Mouse (Mus musculus): ENCODE data around the gene 9430097D07Rik. TPM values are rescaled to one million over a fixed set of nuclear protein-coding genes. Genes with fewer than 3 reads are reported as not detected.
A peak's percentile ranks its signal among the peaks of the same experiment; 100 is the strongest.

The 9430097D07Rik gene
- 0.06 TPM in 1 of 2 replicates, not detected in the other for polyA plus RNA-seq (2015; fragmentation: Nextera tagmentation; extraction: Ambion mirVana)

- Histone ChIP-seq H3K9ac (ENCODE audit: low read depth, low read length) (no peak within 1 kb of the TSS), H3K4me3 (ENCODE audit: low read depth, low read length) (peak within 1 kb of the TSS; percentile 22), H3K27ac (ENCODE audit: low read length) (no peak within 1 kb of the TSS), H3K4me2 (ENCODE audit: low read depth, low read length) (peak within 1 kb of the TSS; percentile 51), H3K4me1 (ENCODE audit: control insufficient read depth, low read depth, low read length) (peaks cover 18% of the 10 kb centered on the region), H3K9me3 (replicated peaks; ENCODE audit: control insufficient read depth, low read length) (no peaks in the 10 kb centered on the region), H3K27me3 (ENCODE audit: control insufficient read depth, insufficient read depth, low read depth, low read length) (peaks cover 25% of the 10 kb centered on the region), H3K36me3 (ENCODE audit: control insufficient read depth, insufficient read depth) (peaks cover 5% of the 10 kb centered on the region; the same call in 1 of the 2 replicates)
- WGBS (ENCODE audit: insufficient replicate concordance) = 13% methylated on average over 28 of the region's 28 CpGs
- ATAC-seq (ENCODE audit: low read depth) = peak; percentile 27
Measured at GRCm38 (mm10) chr2:32575586-32576160, at the start of gene 9430097D07Rik. TSS of gene 9430097D07Rik (minus strand) at chr2:32575684.

- Histone ChIP-seq H3K4me2 (ENCODE audit: low read depth, low read length) (no peak overlapping the region), H3K27me3 (ENCODE audit: control insufficient read depth, insufficient read depth, low read depth, low read length) (no peaks in the 10 kb centered on the region), H3K9ac (ENCODE audit: low read depth, low read length) (no peak overlapping the region), H3K4me3 (ENCODE audit: low read depth, low read length) (no peak overlapping the region), H3K9me3 (replicated peaks; ENCODE audit: control insufficient read depth, low read length) (no peaks in the 10 kb centered on the region), H3K4me1 (ENCODE audit: control insufficient read depth, low read depth, low read length) (peaks cover 25% of the 10 kb centered on the region), H3K36me3 (ENCODE audit: control insufficient read depth, insufficient read depth) (no peaks in the 10 kb centered on the region; the same call in 1 of the 2 replicates), H3K27ac (ENCODE audit: low read length) (no peak overlapping the region)
- WGBS (ENCODE audit: insufficient replicate concordance) = 54% methylated on average over 5 of the region's 5 CpGs
- ATAC-seq (ENCODE audit: low read depth) = no peak
Measured at GRCm38 (mm10) chr2:32624111-32624748, 48.7 kb upstream of the 9430097D07Rik start.

DNA sequence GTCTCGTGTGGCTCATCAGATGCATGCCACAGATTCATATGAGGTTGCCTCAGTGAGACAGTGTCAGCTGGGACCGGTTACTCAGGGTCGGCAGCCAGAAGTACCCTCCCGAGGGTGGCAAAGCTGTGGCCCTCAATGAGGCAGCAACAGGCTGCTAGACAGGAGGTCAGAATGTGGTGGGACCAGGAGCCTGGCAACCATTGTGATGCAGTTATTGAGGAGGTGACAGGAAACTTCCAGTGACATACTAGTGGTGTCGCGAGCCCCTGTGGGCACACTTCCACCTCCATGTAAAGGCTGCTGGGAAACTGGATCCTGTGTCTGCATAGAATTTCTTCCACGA, 46.0 kb upstream of the 9430097D07Rik start, which contains the start of gene Ak1:
Ak1 (plus strand) TSS at position 242 of the 343 bp plus-strand sequence.
- 43% methylated on average over 7 of the region's 7 CpGs for WGBS (ENCODE audit: insufficient replicate concordance)
- no peak within 1 kb of the TSS for H3K4me3 ChIP-seq (ENCODE audit: low read depth, low read length)
- H3K36me3 ChIP-seq (ENCODE audit: control insufficient read depth, insufficient read depth) = peaks cover 9% of the 10 kb centered on the region
- 0 out of 2 replicates have a peak, but pooled peaks cover 2% of the 10 kb centered on the region for H3K9me3 ChIP-seq (replicated peaks; ENCODE audit: control insufficient read depth, low read length)
- H3K4me1 ChIP-seq (ENCODE audit: control insufficient read depth, low read depth, low read length) = peaks cover 25% of the 10 kb centered on the region
- H3K27ac ChIP-seq (ENCODE audit: low read length) = no peak within 1 kb of the TSS
- H3K27me3 ChIP-seq (ENCODE audit: control insufficient read depth, insufficient read depth, low read depth, low read length) = no peaks in the 10 kb centered on the region
- no peak within 1 kb of the TSS for H3K9ac ChIP-seq (ENCODE audit: low read depth, low read length)
- H3K4me2 ChIP-seq (ENCODE audit: low read depth, low read length) = no peak within 1 kb of the TSS
- no peak for ATAC-seq (ENCODE audit: low read depth)

DNA sequence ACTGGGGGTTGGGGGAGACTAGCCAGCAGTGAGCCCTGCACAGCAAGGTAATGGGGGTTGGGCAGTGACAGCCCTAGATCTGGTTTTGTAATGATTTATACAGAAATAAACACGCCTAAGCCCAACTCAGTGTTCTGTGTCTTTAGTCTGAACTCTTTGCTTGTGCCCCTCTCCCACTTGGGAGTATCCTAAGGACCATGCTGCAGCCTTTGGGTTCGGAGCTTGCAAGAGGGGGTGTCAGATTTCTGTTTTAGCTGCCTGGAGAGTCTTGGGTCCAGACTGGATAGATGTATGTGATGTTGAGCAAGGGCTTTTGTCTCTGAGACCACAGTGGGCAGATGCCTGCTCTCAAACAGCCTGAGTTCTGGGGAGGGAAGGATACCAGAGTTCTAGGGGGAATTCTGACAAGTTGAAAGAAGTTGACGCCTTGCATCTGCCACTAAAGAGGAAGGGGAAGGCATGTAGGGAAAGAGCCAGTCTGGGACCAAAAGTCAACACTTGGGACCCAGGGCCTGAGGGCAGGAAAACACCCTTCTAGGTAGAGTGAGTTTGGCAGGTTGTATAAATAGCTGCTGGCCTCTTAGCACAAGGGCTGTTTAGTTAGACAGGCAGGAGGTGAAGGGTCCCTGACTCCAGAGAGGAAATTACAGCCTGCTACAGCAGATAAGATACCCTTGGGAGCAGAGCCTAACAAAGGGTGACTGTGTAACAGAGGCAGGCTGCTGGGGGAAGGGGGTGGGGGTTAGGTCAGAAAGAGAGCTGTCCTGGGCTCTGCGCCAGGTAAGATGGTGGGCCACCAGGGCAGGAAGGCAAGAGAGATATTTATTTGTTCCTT, 45.4 kb upstream of the 9430097D07Rik start:
- Histone ChIP-seq H3K4me3 (ENCODE audit: low read depth, low read length) (no peak overlapping the region), H3K27ac (ENCODE audit: low read length) (no peak overlapping the region), H3K9me3 (replicated peaks; ENCODE audit: control insufficient read depth, low read length) (0 out of 2 replicates have a peak, but pooled peaks cover 2% of the 10 kb centered on the region), H3K9ac (ENCODE audit: low read depth, low read length) (no peak overlapping the region), H3K4me2 (ENCODE audit: low read depth, low read length) (no peak overlapping the region), H3K4me1 (ENCODE audit: control insufficient read depth, low read depth, low read length) (peaks cover 22% of the 10 kb centered on the region), H3K36me3 (ENCODE audit: control insufficient read depth, insufficient read depth) (peaks cover 9% of the 10 kb centered on the region), H3K27me3 (ENCODE audit: control insufficient read depth, insufficient read depth, low read depth, low read length) (no peaks in the 10 kb centered on the region)
- ATAC-seq (ENCODE audit: low read depth) = peak; percentile 71
- 45% methylated on average over 4 of the region's 4 CpGs for WGBS (ENCODE audit: insufficient replicate concordance)

DNA sequence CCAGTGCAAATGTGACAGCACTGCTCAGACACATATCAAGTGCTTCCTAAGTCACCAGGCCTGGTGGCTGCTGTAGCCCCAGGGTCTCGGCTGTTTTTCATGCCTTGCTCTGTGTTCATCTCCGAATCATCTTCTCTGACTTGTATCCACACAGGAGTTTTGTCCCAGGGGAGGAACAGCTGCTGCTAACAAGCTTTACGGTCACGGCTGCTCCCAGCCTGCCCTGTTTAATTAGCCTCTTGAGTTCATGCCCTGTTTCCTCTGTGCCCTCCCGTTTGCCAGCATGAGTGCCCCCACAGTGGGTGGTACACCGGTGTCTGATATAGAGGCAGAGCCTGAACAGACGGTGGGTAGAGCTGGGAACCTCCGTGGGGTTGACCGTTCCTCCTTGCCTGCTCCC, 42.6 kb upstream of the 9430097D07Rik start:
- 82% methylated on average over 9 of the region's 9 CpGs for WGBS (ENCODE audit: insufficient replicate concordance)

DNA sequence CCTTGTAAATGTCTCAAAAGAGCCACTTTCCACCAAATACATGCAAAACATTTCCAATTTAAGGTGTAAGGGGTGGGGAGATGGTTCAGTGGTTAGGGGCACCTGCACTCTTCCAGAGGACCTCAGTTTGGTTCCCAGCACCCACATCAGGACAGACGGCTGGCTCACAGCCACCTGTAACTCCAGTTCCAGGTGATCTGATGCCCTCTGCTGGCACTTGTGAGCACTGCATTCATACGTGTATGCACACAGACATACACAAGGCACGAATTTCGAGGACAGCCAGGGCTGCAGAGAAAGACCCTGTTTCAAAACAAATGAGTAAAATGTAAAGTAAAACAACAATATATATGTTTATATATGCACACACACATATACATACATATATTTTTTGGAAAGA, 42.1 kb upstream of the 9430097D07Rik start:
- 79% methylated on average over 4 of the region's 4 CpGs for WGBS (ENCODE audit: insufficient replicate concordance)
- Histone ChIP-seq H3K27ac (ENCODE audit: low read length) (no peak overlapping the region), H3K36me3 (ENCODE audit: control insufficient read depth, insufficient read depth) (peaks cover 9% of the 10 kb centered on the region), H3K4me3 (ENCODE audit: low read depth, low read length) (no peak overlapping the region), H3K9ac (ENCODE audit: low read depth, low read length) (no peak overlapping the region), H3K4me1 (ENCODE audit: control insufficient read depth, low read depth, low read length) (peaks cover 16% of the 10 kb centered on the region), H3K9me3 (replicated peaks; ENCODE audit: control insufficient read depth, low read length) (0 out of 2 replicates have a peak, but pooled peaks cover 2% of the 10 kb centered on the region), H3K27me3 (ENCODE audit: control insufficient read depth, insufficient read depth, low read depth, low read length) (no peaks in the 10 kb centered on the region), H3K4me2 (ENCODE audit: low read depth, low read length) (no peak overlapping the region)
- ATAC-seq (ENCODE audit: low read depth) = no peak

More for the DNA sequence above, 42.6 kb upstream of the 9430097D07Rik start:
- H3K4me2 ChIP-seq (ENCODE audit: low read depth, low read length) = no peak overlapping the region
- H3K27ac ChIP-seq (ENCODE audit: low read length) = no peak overlapping the region
- H3K9me3 ChIP-seq (replicated peaks; ENCODE audit: control insufficient read depth, low read length) = 0 out of 2 replicates have a peak, but pooled peaks cover 2% of the 10 kb centered on the region
- H3K36me3 ChIP-seq (ENCODE audit: control insufficient read depth, insufficient read depth) = peaks cover 9% of the 10 kb centered on the region
- ATAC-seq (ENCODE audit: low read depth) = no peak
- no peak overlapping the region for H3K4me3 ChIP-seq (ENCODE audit: low read depth, low read length)
- H3K27me3 ChIP-seq (ENCODE audit: control insufficient read depth, insufficient read depth, low read depth, low read length) = no peaks in the 10 kb centered on the region
- no peak overlapping the region for H3K9ac ChIP-seq (ENCODE audit: low read depth, low read length)
- H3K4me1 ChIP-seq (ENCODE audit: control insufficient read depth, low read depth, low read length) = peaks cover 16% of the 10 kb centered on the region

- H3K9ac ChIP-seq (ENCODE audit: low read depth, low read length) = no peak overlapping the region
- H3K4me1 ChIP-seq (ENCODE audit: control insufficient read depth, low read depth, low read length) = peaks cover 16% of the 10 kb centered on the region
- no peak overlapping the region for H3K4me3 ChIP-seq (ENCODE audit: low read depth, low read length)
- no peaks in the 10 kb centered on the region for H3K27me3 ChIP-seq (ENCODE audit: control insufficient read depth, insufficient read depth, low read depth, low read length)
- 80% methylated on average over 1 of the region's 1 CpGs for WGBS (ENCODE audit: insufficient replicate concordance)
- peaks cover 9% of the 10 kb centered on the region for H3K36me3 ChIP-seq (ENCODE audit: control insufficient read depth, insufficient read depth)
- H3K9me3 ChIP-seq (replicated peaks; ENCODE audit: control insufficient read depth, low read length) = 0 out of 2 replicates have a peak, but pooled peaks cover 2% of the 10 kb centered on the region
- no peak for ATAC-seq (ENCODE audit: low read depth)
- H3K27ac ChIP-seq (ENCODE audit: low read length) = no peak overlapping the region
- H3K4me2 ChIP-seq (ENCODE audit: low read depth, low read length) = no peak overlapping the region
Measured at GRCm38 (mm10) chr2:32617109-32617508, 41.6 kb upstream of the 9430097D07Rik start.

- Histone ChIP-seq H3K36me3 (ENCODE audit: control insufficient read depth, insufficient read depth) (peaks cover 3% of the 10 kb centered on the region), H3K9ac (ENCODE audit: low read depth, low read length) (no peak overlapping the region), H3K27ac (ENCODE audit: low read length) (no peak overlapping the region), H3K4me2 (ENCODE audit: low read depth, low read length) (no peak overlapping the region), H3K9me3 (replicated peaks; ENCODE audit: control insufficient read depth, low read length) (no peaks in the 10 kb centered on the region), H3K27me3 (ENCODE audit: control insufficient read depth, insufficient read depth, low read depth, low read length) (no peaks in the 10 kb centered on the region), H3K4me1 (ENCODE audit: control insufficient read depth, low read depth, low read length) (peaks cover 43% of the 10 kb centered on the region), H3K4me3 (ENCODE audit: low read depth, low read length) (no peak overlapping the region)
- 77% methylated on average over 26 of the region's 26 CpGs for WGBS (ENCODE audit: insufficient replicate concordance)
- ATAC-seq (ENCODE audit: low read depth) = no peak
Measured at GRCm38 (mm10) chr2:32612274-32612673, 36.8 kb upstream of the 9430097D07Rik start.

Measured in liver, embryonic 16.5 days (tissue).